Mouse (Mus musculus): ENCODE data around the gene Tm7sf2. TPM values are rescaled to one million over a fixed set of nuclear protein-coding genes. Genes with fewer than 3 reads are reported as not detected.
A peak's percentile ranks its signal among the peaks of the same experiment; 100 is the strongest.

Tm7sf2 gene
- polyA plus RNA-seq, 1 experiment, result 14.0 TPM

DNA sequence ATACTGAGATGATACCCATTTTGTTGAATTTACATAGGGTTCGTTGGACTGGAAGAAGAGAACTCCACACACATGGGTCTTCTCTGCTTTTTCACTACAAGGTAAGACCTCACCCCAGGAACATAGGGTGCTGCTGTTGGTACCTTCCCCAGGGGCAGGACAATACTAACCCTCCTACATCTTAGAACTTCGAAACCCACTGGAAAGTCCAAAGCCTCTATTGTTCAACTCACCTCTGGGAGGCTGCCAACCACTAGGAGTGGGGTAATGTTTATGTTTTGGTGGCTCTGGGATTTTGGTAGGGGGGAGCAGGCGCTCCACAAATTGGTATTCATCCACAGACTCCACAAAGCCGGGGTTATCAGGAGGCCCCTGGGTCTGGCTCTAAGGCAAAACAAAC is 11.5 kb downstream of the Tm7sf2 start:
- Histone ChIP-seq H3K4me1 (ENCODE audit: control insufficient read depth, insufficient read depth, insufficient read length) (no peaks in the 10 kb centered on the region; the same call in 1 of the 2 replicates), H3K4me3 (ENCODE audit: extremely low read depth, insufficient read depth, insufficient read length) (peak overlapping the region; percentile 94; the same call in 1 of the 2 replicates), H3K27ac (ENCODE audit: insufficient read depth, low read length) (no peak overlapping the region), H3K36me3 (ENCODE audit: control insufficient read depth, insufficient read depth, low read length) (peaks cover 37% of the 10 kb centered on the region), H3K27me3 (ENCODE audit: control insufficient read depth, insufficient read depth, low read length) (no peaks in the 10 kb centered on the region)
- TF ChIP-seq POLR2A (IDR thresholded peaks at IDR 0.05; ENCODE audit: low read depth, low read length) (no peak), CTCF (IDR thresholded peaks at IDR 0.05; ENCODE audit: extremely low read depth, insufficient read depth, insufficient read length, insufficient replicate concordance) (no peak)
- no peak for DNase-seq (ENCODE audit: low read depth in 1 of 2, low spot score in 2 of 2)
- 55% methylated on average over 4 of the region's 4 CpGs for WGBS

DNA sequence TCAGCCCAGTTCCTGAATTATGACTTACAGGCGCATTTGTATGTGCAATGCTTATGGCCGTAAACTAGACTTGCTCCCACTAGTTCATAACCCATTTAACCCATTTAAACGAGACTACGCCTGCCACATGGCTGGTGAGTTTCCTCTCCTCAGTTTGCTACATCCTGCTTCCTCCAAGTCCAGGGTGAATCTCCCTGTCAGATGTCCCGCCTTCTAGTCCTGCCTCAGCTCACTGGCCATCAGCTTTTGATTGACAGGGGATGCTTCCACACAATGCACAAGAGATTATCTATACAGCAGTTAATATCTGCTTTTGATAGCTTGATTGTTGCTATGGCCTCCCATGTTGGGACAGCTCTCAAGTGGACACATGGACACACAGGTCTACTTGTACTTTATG is 13.9 kb downstream of the Tm7sf2 start:
- H3K27ac ChIP-seq (ENCODE audit: insufficient read depth, low read length), result no peak overlapping the region
- peaks cover 59% of the 10 kb centered on the region for H3K36me3 ChIP-seq (ENCODE audit: control insufficient read depth, insufficient read depth, low read length)
- DNase-seq (ENCODE audit: low read depth in 1 of 2, low spot score in 2 of 2), result no peak
- no peak overlapping the region for H3K4me3 ChIP-seq (ENCODE audit: extremely low read depth, insufficient read depth, insufficient read length)
- TF ChIP-seq CTCF (IDR thresholded peaks at IDR 0.05; ENCODE audit: extremely low read depth, insufficient read depth, insufficient read length, insufficient replicate concordance), result no peak
- no peak for TF ChIP-seq POLR2A (IDR thresholded peaks at IDR 0.05; ENCODE audit: low read depth, low read length)
- H3K4me1 ChIP-seq (ENCODE audit: control insufficient read depth, insufficient read depth, insufficient read length), result peaks cover 12% of the 10 kb centered on the region; the same call in 1 of the 2 replicates
- WGBS, result 77% methylated on average over 5 of the region's 5 CpGs
- no peaks in the 10 kb centered on the region for H3K27me3 ChIP-seq (ENCODE audit: control insufficient read depth, insufficient read depth, low read length)

DNA sequence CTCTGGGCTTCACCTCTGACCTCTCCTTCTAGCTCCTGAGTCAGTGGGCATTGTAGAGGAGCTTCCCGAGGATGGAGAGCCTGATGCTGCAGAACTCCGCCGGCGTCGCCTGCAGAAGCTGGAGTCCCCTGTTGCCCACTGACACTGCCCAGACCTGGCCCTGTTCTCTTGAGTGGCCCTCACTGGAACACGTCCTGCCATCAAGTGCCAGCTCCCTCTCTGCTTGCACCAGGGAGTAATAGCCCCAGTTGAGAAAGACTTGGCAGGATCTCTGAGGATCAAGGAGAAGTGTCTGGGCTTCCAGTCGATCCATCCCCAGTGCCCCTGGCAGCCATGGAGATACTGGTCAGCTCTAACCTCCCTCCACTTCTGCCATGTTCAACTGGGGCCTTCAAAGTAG is 15.7 kb downstream of the Tm7sf2 start:
- TF ChIP-seq POLR2A (IDR thresholded peaks at IDR 0.05; ENCODE audit: low read depth, low read length) (no peak), CTCF (IDR thresholded peaks at IDR 0.05; ENCODE audit: extremely low read depth, insufficient read depth, insufficient read length, insufficient replicate concordance) (no peak)
- H3K4me3 ChIP-seq (ENCODE audit: extremely low read depth, insufficient read depth, insufficient read length), result no peak overlapping the region
- peaks cover 65% of the 10 kb centered on the region for H3K36me3 ChIP-seq (ENCODE audit: control insufficient read depth, insufficient read depth, low read length)
- no peaks in the 10 kb centered on the region for H3K27me3 ChIP-seq (ENCODE audit: control insufficient read depth, insufficient read depth, low read length)
- no peak for DNase-seq (ENCODE audit: low read depth in 1 of 2, low spot score in 2 of 2)
- H3K4me1 ChIP-seq (ENCODE audit: control insufficient read depth, insufficient read depth, insufficient read length), result peaks cover 17% of the 10 kb centered on the region
- H3K27ac ChIP-seq (ENCODE audit: insufficient read depth, low read length), result no peak overlapping the region
- WGBS, result 89% methylated on average over 7 of the region's 7 CpGs

DNA sequence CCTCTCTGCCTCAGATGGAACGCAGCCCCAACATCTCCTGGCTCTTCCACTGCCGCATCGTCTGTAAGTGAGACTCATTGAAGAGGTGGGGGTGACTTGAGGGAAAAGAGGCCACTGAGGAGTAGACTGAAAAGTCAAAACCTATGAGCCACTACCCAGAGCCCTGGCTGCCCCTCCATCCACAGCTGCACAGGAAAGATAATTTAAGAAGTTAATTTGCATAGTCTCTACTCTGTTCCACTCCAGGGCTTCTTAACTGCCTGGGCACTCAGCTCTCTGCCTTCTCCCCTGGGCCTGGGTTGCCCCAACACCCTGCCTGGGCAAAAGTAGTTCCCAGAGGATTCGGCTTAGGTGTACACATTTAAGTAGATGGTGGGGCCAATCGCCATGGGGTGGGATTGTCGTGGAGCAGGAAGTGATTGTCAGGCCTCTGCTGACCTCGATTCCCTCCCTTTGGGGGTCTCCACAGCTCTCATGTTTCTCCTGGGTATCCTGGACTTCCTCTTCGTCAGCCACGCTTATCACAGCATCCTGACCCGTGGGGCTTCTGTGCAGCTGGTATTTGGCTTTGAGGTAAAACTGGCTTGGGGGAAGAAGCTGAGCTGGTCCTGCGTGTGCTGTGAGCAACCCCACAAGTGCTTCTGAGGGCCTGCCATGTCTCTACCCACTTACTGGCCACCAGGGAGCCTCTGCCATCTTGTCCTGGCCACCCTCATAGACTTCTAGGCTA is 19.3 kb downstream of the Tm7sf2 start:
- 54% methylated on average over 11 of the region's 11 CpGs for WGBS
- Histone ChIP-seq H3K4me3 (ENCODE audit: extremely low read depth, insufficient read depth, insufficient read length) (peak overlapping the region; percentile 97), H3K36me3 (ENCODE audit: control insufficient read depth, insufficient read depth, low read length) (peaks cover 53% of the 10 kb centered on the region), H3K27ac (ENCODE audit: insufficient read depth, low read length) (peak overlapping the region; percentile 100), H3K27me3 (ENCODE audit: control insufficient read depth, insufficient read depth, low read length) (no peaks in the 10 kb centered on the region), H3K4me1 (ENCODE audit: control insufficient read depth, insufficient read depth, insufficient read length) (peaks cover 18% of the 10 kb centered on the region)
- DNase-seq (ENCODE audit: low read depth in 1 of 2, low spot score in 2 of 2), result peak in 1 of 2 experiments; percentile 61
- TF ChIP-seq POLR2A (IDR thresholded peaks at IDR 0.05; ENCODE audit: low read depth, low read length) (peak; percentile 34), CTCF (IDR thresholded peaks at IDR 0.05; ENCODE audit: extremely low read depth, insufficient read depth, insufficient read length, insufficient replicate concordance) (no peak)

DNA sequence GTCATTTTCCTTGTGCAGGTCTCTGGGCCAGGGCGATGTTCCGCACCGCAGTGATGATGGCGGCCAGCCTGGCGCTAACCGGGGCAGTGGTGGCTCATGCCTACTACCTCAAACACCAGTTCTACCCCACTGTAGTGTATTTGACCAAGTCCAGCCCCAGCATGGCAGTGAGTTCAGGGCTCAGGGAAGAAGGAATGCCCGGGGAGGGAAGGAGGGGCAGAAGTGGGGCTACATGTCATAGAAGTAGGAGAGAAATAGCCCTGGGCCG is 20.3 kb downstream of the Tm7sf2 start:
- H3K27me3 ChIP-seq (ENCODE audit: control insufficient read depth, insufficient read depth, low read length), result no peaks in the 10 kb centered on the region
- H3K4me1 ChIP-seq (ENCODE audit: control insufficient read depth, insufficient read depth, insufficient read length), result peaks cover 18% of the 10 kb centered on the region
- TF ChIP-seq CTCF (IDR thresholded peaks at IDR 0.05; ENCODE audit: extremely low read depth, insufficient read depth, insufficient read length, insufficient replicate concordance) (no peak), POLR2A (IDR thresholded peaks at IDR 0.05; ENCODE audit: low read depth, low read length) (no peak)
- DNase-seq (ENCODE audit: low read depth in 1 of 2, low spot score in 2 of 2), result no peak
- peak overlapping the region; percentile 100 for H3K27ac ChIP-seq (ENCODE audit: insufficient read depth, low read length)
- peak overlapping the region; percentile 97 for H3K4me3 ChIP-seq (ENCODE audit: extremely low read depth, insufficient read depth, insufficient read length)
- 64% methylated on average over 8 of the region's 8 CpGs for WGBS
- H3K36me3 ChIP-seq (ENCODE audit: control insufficient read depth, insufficient read depth, low read length), result peaks cover 43% of the 10 kb centered on the region

DNA sequence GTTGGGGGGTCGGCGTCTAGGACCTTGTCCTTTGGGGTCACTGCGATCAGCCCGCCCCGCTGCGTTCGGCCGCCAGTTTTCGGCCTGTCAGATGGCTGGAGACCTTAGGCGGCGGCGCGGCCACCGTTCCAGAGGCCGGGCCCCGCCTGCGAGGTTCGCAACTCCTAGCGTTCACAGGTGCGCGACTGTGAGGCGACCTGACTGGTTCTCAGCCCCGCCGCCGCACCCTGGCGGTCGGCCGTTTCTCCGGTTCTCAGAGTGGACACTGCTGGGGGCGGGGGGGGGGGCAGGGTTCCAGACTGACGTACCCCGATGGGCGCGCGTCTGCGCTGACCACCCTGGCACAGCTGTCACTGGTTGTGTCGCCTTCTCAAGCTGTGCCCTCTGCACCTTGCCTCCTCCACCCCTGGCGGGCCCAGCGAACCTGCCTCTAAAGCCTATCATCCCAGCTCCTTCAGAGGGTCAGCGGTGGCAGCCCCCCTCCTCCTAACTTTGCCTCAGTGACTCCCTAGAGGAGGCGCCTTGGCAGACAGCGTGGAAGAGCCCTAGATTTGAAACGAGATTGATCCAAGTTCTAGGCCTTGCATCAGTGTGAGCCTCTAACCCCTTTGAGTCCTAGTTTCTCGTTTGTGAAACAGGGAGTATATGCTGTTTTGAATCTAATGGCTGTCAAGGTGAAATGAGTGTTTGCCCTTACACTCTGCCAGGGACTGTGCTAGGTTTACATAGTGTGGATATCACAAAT is 20.8 kb downstream of the Tm7sf2 start:
- peaks cover 38% of the 10 kb centered on the region for H3K36me3 ChIP-seq (ENCODE audit: control insufficient read depth, insufficient read depth, low read length)
- H3K4me1 ChIP-seq (ENCODE audit: control insufficient read depth, insufficient read depth, insufficient read length), result peaks cover 18% of the 10 kb centered on the region
- TF ChIP-seq CTCF (IDR thresholded peaks at IDR 0.05; ENCODE audit: extremely low read depth, insufficient read depth, insufficient read length, insufficient replicate concordance), result no peak
- no peak for TF ChIP-seq POLR2A (IDR thresholded peaks at IDR 0.05; ENCODE audit: low read depth, low read length)
- peak overlapping the region; percentile 100 for H3K27ac ChIP-seq (ENCODE audit: insufficient read depth, low read length)
- DNase-seq (ENCODE audit: low read depth in 1 of 2, low spot score in 2 of 2), result no peak
- 1% methylated on average over 41 of the region's 44 CpGs for WGBS
- H3K4me3 ChIP-seq (ENCODE audit: extremely low read depth, insufficient read depth, insufficient read length), result peak overlapping the region; percentile 97
- no peaks in the 10 kb centered on the region for H3K27me3 ChIP-seq (ENCODE audit: control insufficient read depth, insufficient read depth, low read length)
